Mouse (Mus musculus): ENCODE data around the gene Rassf4.
"Not testable (repeated sequence)": the region's sequence is repeated elsewhere in the genome, so short reads cannot be mapped to it uniquely, and the experiment has no call there.

Gene Rassf4

GRCm38 (mm10) chr6:116636581-116637235 lies 37.0 kb downstream of the Rassf4 start:
- no peak for DNase-seq (ENCODE audit: low read depth, low spot score)

- DNase-seq (ENCODE audit: low read depth, low spot score), result no peak
Measured at GRCm38 (mm10) chr6:116635251-116636180, 38.2 kb downstream of the Rassf4 start.

- no peak for DNase-seq (ENCODE audit: low read depth, low spot score)
Measured at GRCm38 (mm10) chr6:116633741-116634695, 39.7 kb downstream of the Rassf4 start.

GRCm38 (mm10) chr6:116632129-116632528 lies 41.6 kb downstream of the Rassf4 start:
- peak; percentile 72 for DNase-seq (ENCODE audit: low read depth, low spot score)

- DNase-seq (ENCODE audit: low read depth, low spot score), result no peak
Measured at GRCm38 (mm10) chr6:116629766-116630165, 44.0 kb downstream of the Rassf4 start.

- DNase-seq (ENCODE audit: low read depth, low spot score), result peak; percentile 73
Measured at GRCm38 (mm10) chr6:116628539-116629171, 45.1 kb downstream of the Rassf4 start, which contains the start of gene Zfp422. Gene Zfp422 (minus strand): TSS chr6:116628999.

GRCm38 (mm10) chr6:116628095-116628494 lies 45.7 kb downstream of the Rassf4 start:
- no peak for DNase-seq (ENCODE audit: low read depth, low spot score)

- not testable (repeated sequence) for DNase-seq (ENCODE audit: low read depth, low spot score)
Measured at GRCm38 (mm10) chr6:116626417-116626816, 47.3 kb downstream of the Rassf4 start.

- no peak for DNase-seq (ENCODE audit: low read depth, low spot score)
Measured at GRCm38 (mm10) chr6:116621318-116622023, 52.3 kb downstream of the Rassf4 start.

- DNase-seq (ENCODE audit: low read depth, low spot score), result no peak
Measured at GRCm38 (mm10) chr6:116618073-116618472, 55.7 kb downstream of the Rassf4 start.

GRCm38 (mm10) chr6:116615719-116616118 lies 58.0 kb downstream of the Rassf4 start:
- DNase-seq (ENCODE audit: low read depth, low spot score), result no peak

GRCm38 (mm10) chr6:116607230-116607629 lies 66.5 kb downstream of the Rassf4 start:
- DNase-seq (ENCODE audit: low read depth, low spot score), result no peak

GRCm38 (mm10) chr6:116600969-116601368 lies 72.8 kb downstream of the Rassf4 start:
- peak; percentile 25 for DNase-seq (ENCODE audit: low read depth, low spot score)

- DNase-seq (ENCODE audit: low read depth, low spot score), result no peak
Measured at GRCm38 (mm10) chr6:116584095-116584494, 89.7 kb downstream of the Rassf4 start, which contains the start of gene Olfr215. Gene Olfr215 (minus strand): TSS chr6:116584195.
